Mouse (Mus musculus) bone marrow, adult 2 months (tissue): Measurements from ENCODE around the gene F930015N05Rik.

Experiments used
- CTCF ChIP-seq: fragments of 200-500 bp; IDR thresholded peaks from 2 replicates; pipeline ENCODE4 v1.5.1; 2011; ENCODE audit warnings: low read length, control low read depth; ENCODE audit not compliant: control insufficient read depth, insufficient read depth
- POLR2A ChIP-seq: fragments of 200-500 bp; IDR thresholded peaks from 2 replicates; pipeline ENCODE4 v1.6.1; 2011; ENCODE audit warnings: low read depth, mild to moderate bottlenecking, control low read depth, low read length, borderline replicate concordance; ENCODE audit not compliant: control insufficient read depth

DNA sequence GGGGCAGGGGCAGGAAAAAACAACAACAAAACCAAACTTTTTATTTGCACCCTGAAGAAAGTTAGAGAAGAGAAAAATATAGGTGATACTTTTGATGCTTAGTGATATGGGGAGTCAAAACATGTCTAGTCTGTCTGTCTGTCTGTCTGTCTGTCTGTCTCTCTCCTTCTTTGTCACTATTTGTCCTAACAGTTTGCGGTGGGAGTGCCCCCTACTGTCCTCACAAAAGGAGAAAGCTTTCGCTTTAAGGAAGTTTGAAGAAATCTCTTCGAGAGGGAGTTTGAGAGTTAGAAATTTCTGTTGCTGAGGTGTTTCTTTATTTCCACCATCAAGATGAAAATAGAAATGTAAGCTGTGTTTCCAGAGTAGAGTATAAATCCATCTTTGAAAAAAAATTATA is 2.5 kb upstream of the F930015N05Rik start:
- TF ChIP-seq POLR2A, result no peak
- no peak for TF ChIP-seq CTCF
